Mouse (Mus musculus) myocyte (in vitro differentiated cells): ENCODE data around the gene Sox5. TPM values are rescaled to one million over a fixed set of nuclear protein-coding genes. Genes with fewer than 3 reads are reported as not detected.

Experiments used
- H3K27me3 ChIP-seq: one replicate; pipeline ENCODE4 v1.6.1; 2011; ENCODE audit not compliant: control insufficient read depth, insufficient read depth, insufficient read length
- H3K36me3 ChIP-seq: one replicate; pipeline ENCODE4 v1.6.1; 2011; ENCODE audit not compliant: control insufficient read depth, insufficient read depth
- H3K4me2 ChIP-seq: one replicate; pipeline ENCODE4 v1.6.1; 2011; ENCODE audit warnings: low read depth, control low read depth
- H3K4me3 ChIP-seq: one replicate; pipeline ENCODE4 v1.5.1; 2011; ENCODE audit warnings: mild to moderate bottlenecking, control low read depth, moderate library complexity
- H3K79me2 ChIP-seq: one replicate; pipeline ENCODE4 v1.6.1; 2011; ENCODE audit not compliant: control insufficient read depth, insufficient read depth
- H3ac ChIP-seq: one replicate; pipeline ENCODE4 v1.6.1; 2011; ENCODE audit not compliant: control insufficient read depth, insufficient read length
- CEBPB ChIP-seq: IDR thresholded peaks from 2 replicates; pipeline ENCODE4 v1.6.1; 2011; ENCODE audit warnings: mild to moderate bottlenecking, moderate library complexity; ENCODE audit not compliant: poor library complexity, insufficient read depth, severe bottlenecking
- E2F4 ChIP-seq: IDR thresholded peaks from one replicate; pipeline ENCODE4 v1.6.1; 2011; ENCODE audit warnings: mild to moderate bottlenecking, control low read depth, moderate library complexity; ENCODE audit not compliant: insufficient read depth
- MAX ChIP-seq: IDR thresholded peaks from one replicate; pipeline ENCODE4 v1.6.1; 2011; ENCODE audit warnings: low read depth, mild to moderate bottlenecking, control low read depth
- MYOD1 ChIP-seq, 3 experiments: IDR thresholded peaks; one replicate each; pipeline ENCODE4 v1.6.1; 2011; ENCODE audit warnings: control low read depth in 2 of 3, low read depth in 2 of 3, mild to moderate bottlenecking in 2 of 3, moderate library complexity in 1 of 3; ENCODE audit not compliant: insufficient read length in 2 of 3, control insufficient read depth in 1 of 3
- MYOG ChIP-seq, 3 experiments: IDR thresholded peaks; one replicate each; pipeline ENCODE4 v1.6.1; 2011; ENCODE audit warnings: control low read depth in 2 of 3, low read depth in 2 of 3, mild to moderate bottlenecking in 2 of 3; ENCODE audit not compliant: insufficient read length in 2 of 3, control insufficient read depth in 1 of 3, insufficient read depth in 1 of 3
- POLR2A ChIP-seq: IDR thresholded peaks from one replicate; pipeline ENCODE4 v1.6.1; 2011; ENCODE audit warnings: low read depth, mild to moderate bottlenecking, control low read depth, moderate library complexity; ENCODE audit not compliant: insufficient read length
- POLR2AphosphoS2 ChIP-seq: IDR thresholded peaks from one replicate; pipeline ENCODE4 v1.6.1; 2011; ENCODE audit warnings: low read depth, control low read depth; ENCODE audit not compliant: insufficient read length
- REST ChIP-seq: IDR thresholded peaks from one replicate; pipeline ENCODE4 v1.6.1; 2011; ENCODE audit warnings: mild to moderate bottlenecking, control low read depth, moderate library complexity; ENCODE audit not compliant: insufficient read depth, insufficient read length
- SRF ChIP-seq: IDR thresholded peaks from one replicate; pipeline ENCODE4 v1.6.1; 2011; ENCODE audit warnings: low read depth; ENCODE audit not compliant: control insufficient read depth, insufficient read length
- TCF12 ChIP-seq: IDR thresholded peaks from one replicate; pipeline ENCODE4 v1.6.1; 2011; ENCODE audit warnings: mild to moderate bottlenecking, control low read depth; ENCODE audit not compliant: poor library complexity, insufficient read depth, severe bottlenecking
- TCF3 ChIP-seq: IDR thresholded peaks from one replicate; pipeline ENCODE4 v1.6.1; 2011; ENCODE audit warnings: low read depth, control low read depth; ENCODE audit not compliant: insufficient read length
- USF1 ChIP-seq: IDR thresholded peaks from one replicate; pipeline ENCODE4 v1.6.1; 2011; ENCODE audit warnings: low read depth, mild to moderate bottlenecking, control low read depth, moderate library complexity
- polyA plus RNA-seq: library from polyadenylated mRNA; unstranded; fragments of >200 nt; fragmentation: generic; extraction: Trizol; gene quantifications from one replicate; pipeline ENCODE4 v1.2.1, GENCODE M21; 2012; ENCODE audit warnings: missing spikeins

The Sox5 gene
- polyA plus RNA-seq, 1 experiment, result 0.50 TPM

DNA sequence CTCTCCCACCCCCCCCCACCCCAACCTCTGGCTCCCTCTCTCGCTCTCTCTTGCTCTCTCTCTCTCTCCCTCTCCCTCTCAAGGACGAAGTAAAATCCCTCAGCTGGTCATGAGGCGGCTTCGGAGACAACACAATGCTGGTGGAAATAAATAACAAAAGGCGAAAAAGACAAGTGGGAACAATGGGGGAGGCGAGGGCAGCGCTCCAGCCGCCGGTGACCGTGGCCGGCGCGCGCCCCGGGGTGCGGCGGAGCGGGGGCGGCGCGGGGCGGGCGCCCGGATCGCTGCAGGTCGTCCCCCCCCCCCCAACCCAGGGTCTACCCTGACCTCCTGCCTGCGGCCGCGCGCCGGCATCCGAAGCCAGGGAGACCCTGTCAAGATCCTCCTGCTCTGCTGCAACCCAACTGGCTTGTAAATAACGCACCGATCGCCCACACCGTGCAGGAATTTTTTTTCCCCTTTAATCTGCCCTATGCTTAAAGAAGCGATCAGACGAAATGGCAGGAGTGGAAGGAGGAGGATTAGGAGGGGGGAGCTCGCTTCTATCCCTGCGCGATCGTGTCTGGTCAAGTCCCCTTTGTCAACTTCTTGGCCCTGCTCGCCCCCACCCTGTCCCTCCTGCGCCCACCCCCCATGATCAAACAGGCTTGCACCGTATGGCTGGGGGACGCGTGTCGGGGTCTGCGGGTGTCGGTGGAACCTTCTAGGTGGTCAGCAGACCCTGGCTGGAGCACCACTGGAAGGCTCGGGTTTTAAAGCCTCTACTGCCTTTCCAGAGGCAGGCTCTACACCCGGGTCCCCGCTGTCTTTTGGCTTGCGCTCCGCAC is 467 bp upstream of the Sox5 start:
- Histone ChIP-seq H3K27me3 (no peaks in the 10 kb centered on the region), H3K36me3 (no peaks in the 10 kb centered on the region), H3K4me3 (peak overlapping the region; percentile 34), H3ac (peak overlapping the region; percentile 55), H3K79me2 (no peaks in the 10 kb centered on the region), H3K4me2 (peak overlapping the region; percentile 65)
- no peak for TF ChIP-seq TCF3
- no peak for TF ChIP-seq MYOG (IDR thresholded peaks at IDR 0.05; ENCODE audit: control insufficient read depth in 1 of 3, insufficient read depth in 1 of 3, insufficient read length in 2 of 3, low read depth in 2 of 3)
- no peak for TF ChIP-seq MAX
- TF ChIP-seq POLR2A, result no peak
- no peak for TF ChIP-seq TCF12
- TF ChIP-seq CEBPB, result no peak
- no peak for TF ChIP-seq REST
- TF ChIP-seq USF1, result no peak
- TF ChIP-seq SRF, result no peak
- no peak for TF ChIP-seq POLR2AphosphoS2
- no peak for TF ChIP-seq MYOD1 (IDR thresholded peaks at IDR 0.05; ENCODE audit: control insufficient read depth in 1 of 3, insufficient read length in 2 of 3, low read depth in 2 of 3)
- no peak for TF ChIP-seq E2F4

DNA sequence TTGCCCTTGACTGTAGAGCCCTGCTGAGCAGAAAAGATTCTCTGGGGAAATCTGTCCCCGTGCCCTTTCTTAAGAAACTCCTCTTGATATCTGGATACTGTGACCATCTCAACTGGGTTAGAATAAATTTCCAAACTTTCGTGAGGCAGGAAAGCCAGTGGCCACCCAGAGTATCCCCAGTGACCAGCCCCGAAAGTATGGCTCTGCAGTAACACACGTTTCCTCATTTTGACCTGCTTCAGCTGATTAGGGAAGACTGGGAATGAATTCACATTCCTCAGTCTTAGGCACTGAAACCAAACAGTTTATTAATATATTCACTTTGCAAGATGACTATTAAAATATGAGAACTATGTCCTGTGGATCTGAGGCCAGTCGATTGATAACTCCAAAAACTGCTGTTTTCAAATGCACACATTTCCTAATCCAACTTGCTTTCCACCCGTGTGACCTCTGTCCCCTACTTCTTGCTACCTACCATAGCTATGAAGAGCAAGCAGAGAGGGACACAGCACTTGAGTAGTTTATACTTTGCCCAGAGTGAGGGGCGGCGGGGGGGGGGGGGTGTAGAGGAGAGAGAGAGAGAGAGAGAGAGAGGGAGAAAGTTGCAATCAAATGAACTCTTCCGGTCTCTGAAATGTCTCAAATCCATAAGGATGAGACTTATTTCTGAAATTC is 1.0 kb downstream of the Sox5 start:
- no peaks in the 10 kb centered on the region for H3K79me2 ChIP-seq
- no peaks in the 10 kb centered on the region for H3K27me3 ChIP-seq
- H3ac ChIP-seq, result peak overlapping the region; percentile 55
- no peak for TF ChIP-seq MYOD1 (IDR thresholded peaks at IDR 0.05; ENCODE audit: control insufficient read depth in 1 of 3, insufficient read length in 2 of 3, low read depth in 2 of 3)
- TF ChIP-seq TCF12, result no peak
- no peak for TF ChIP-seq USF1
- TF ChIP-seq POLR2A, result no peak
- TF ChIP-seq CEBPB, result no peak
- TF ChIP-seq SRF, result no peak
- TF ChIP-seq POLR2AphosphoS2, result no peak
- TF ChIP-seq MYOG (IDR thresholded peaks at IDR 0.05; ENCODE audit: control insufficient read depth in 1 of 3, insufficient read depth in 1 of 3, insufficient read length in 2 of 3, low read depth in 2 of 3), result no peak
- no peak for TF ChIP-seq REST
- TF ChIP-seq MAX, result no peak
- TF ChIP-seq TCF3, result no peak
- TF ChIP-seq E2F4, result no peak
- no peaks in the 10 kb centered on the region for H3K36me3 ChIP-seq
- H3K4me2 ChIP-seq, result peak overlapping the region; percentile 65
- H3K4me3 ChIP-seq, result peak overlapping the region; percentile 34

DNA sequence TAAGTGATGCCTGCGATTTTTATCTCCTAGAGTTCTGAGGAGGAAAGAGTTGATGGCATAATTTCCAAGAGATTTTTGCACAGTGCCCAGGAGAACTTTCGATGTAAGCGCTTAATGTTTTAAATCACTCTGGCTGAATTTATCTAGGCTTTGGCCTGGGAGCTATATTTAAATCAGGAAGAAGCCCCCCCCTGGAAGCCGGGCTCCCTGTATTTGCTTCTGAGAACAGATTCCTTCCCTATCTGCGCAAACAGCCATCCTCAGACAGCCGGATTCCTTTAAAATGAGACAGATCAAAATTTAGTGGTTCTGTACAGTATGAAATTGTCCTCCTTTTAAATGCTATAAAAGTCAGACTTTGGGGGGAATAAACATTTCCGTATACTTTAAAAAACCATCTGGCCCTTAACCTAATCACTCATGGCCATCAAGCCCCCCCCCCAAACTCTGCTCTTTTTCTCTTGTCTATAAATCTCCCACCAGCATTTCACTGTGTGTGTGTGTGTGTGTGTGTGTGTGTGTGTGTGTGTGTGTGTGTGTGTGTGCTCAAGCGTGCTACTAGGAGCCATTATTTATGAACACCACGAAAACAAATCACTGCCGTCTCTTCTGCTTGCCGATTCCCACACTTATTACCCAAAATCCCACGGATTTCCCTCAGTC is 1.7 kb downstream of the Sox5 start:
- Histone ChIP-seq H3K27me3 (no peaks in the 10 kb centered on the region), H3K4me2 (no peak overlapping the region), H3K4me3 (no peak overlapping the region), H3ac (no peak overlapping the region), H3K36me3 (no peaks in the 10 kb centered on the region), H3K79me2 (no peaks in the 10 kb centered on the region)
- TF ChIP-seq POLR2AphosphoS2 (no peak), MAX (no peak), REST (no peak), MYOG (IDR thresholded peaks at IDR 0.05; ENCODE audit: control insufficient read depth in 1 of 3, insufficient read depth in 1 of 3, insufficient read length in 2 of 3, low read depth in 2 of 3) (no peak), TCF3 (no peak), USF1 (no peak), POLR2A (no peak), SRF (no peak), MYOD1 (IDR thresholded peaks at IDR 0.05; ENCODE audit: control insufficient read depth in 1 of 3, insufficient read length in 2 of 3, low read depth in 2 of 3) (no peak)

DNA sequence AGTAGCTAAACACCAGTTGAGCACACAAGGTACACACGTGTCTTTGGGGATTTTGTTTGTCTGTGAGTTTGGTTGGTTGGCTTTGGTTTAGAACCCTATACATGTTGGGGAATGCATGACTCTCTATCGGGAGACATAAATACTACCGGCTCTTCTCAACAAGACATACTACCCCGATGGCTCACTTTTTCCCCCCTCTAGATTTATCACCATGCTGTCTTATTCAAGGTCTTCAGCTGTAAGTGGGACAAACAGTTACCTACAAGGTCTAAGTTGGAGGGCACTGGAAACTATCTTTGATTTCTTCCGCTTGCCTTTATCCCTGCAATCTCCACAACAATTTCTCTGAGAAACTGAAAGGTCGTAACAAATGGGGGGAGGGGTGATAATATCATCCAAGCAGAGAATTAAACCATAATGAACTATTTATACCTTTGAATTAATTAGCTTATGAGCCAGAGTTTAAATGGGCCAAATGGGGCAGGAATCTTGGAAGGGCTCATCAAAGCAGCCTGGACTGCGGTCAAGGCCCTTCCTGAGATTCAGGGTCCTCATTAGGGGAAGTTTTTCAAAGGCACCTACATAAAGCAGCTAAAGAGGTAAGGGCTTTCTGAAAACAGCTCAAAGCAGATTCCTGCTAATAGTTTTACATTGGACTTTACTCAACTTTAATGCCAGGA is 4.3 kb downstream of the Sox5 start:
- TF ChIP-seq POLR2AphosphoS2 (no peak), POLR2A (no peak), MAX (no peak), CEBPB (no peak), TCF3 (no peak)
- no peak overlapping the region for H3K4me2 ChIP-seq
- H3K4me3 ChIP-seq, result no peak overlapping the region
- no peaks in the 10 kb centered on the region for H3K36me3 ChIP-seq
- no peaks in the 10 kb centered on the region for H3K79me2 ChIP-seq
- no peaks in the 10 kb centered on the region for H3K27me3 ChIP-seq
- H3ac ChIP-seq, result no peak overlapping the region
